Mouse (Mus musculus): ENCODE results near the gene Mchr1.

DNA sequence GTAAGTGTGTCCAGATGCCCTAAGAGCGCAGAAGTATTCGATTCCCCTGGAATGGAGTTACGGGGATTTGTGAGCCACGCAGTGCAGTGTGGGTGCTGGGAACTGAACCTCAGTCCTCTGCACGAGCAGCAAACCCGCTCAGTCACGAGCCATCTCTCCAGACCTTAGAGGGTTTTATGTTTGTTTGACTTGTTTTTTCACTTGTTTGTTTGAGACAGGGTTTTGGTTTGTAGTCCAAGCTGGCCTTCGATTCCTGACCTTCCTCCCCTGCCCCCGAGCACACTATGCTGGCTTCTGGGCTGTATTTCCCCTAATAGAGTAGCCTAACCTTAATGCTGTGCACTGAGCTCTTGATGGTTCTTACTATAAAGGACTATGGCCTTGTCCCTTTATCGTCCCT lies 10.3 kb upstream of the Mchr1 start:
- TF ChIP-seq POLR2A (IDR thresholded peaks at IDR 0.05; ENCODE audit: low read depth, low read length) (no peak), CTCF (IDR thresholded peaks at IDR 0.05; ENCODE audit: borderline replicate concordance, insufficient read depth, low read length) (no peak)
